In genomic region chr16:27348359-27348758, GRCm38 (mm10) we compare ENCODE assay signal across 23 mouse cellular contexts. TPM values are rescaled to one million over a fixed set of nuclear protein-coding genes. Genes with fewer than 3 reads are reported as not detected.
DNase-seq lines count a peak whose midpoint lies in the region; TF ChIP-seq lines count a peak whose summit lies in the region.
"Had no signal": no experiment of that assay in that cellular context is flagged by ENCODE, and none has a peak within 500 bp of the region (broad histone marks: within the 10 kb centered on the region; RNA-seq: fewer than 3 reads in every experiment).

No protein-coding gene starts in this region.

- H3K27me3 ChIP-seq in CH12.LX (replicated peaks): no peaks in the 10 kb centered on the region

- peak; percentile 66 for DNase-seq in CH12.LX (ENCODE audit: extremely low read depth)
- no peak for DNase-seq in liver
- DNase-seq: adrenal gland, adult 2 months; adrenal gland, adult 8-10 months; adrenal gland, postnatal 10 days; adrenal gland, postnatal 14 days; adrenal gland, postnatal 25 days; adrenal gland, postnatal 36 days; B cell, adult 2 months; cerebellum, adult 11 months; cerebellum, adult 11-12 months; cerebellum, adult 18-20 months; cerebellum, adult 2 months; cerebellum, adult 8-10 months had no signal

- peak overlapping the region; percentile 52; the same call in 1 of the 2 replicates for H3K9ac ChIP-seq in CH12.LX (ENCODE audit: insufficient read depth, low read depth)

- H3K4me3 ChIP-seq in CH12.LX (replicated peaks in 1 of 3; ENCODE audit: low read depth in 2 of 3, low read length in 2 of 3, poor library complexity in 1 of 3): no peak overlapping the region

- no peak for TF ChIP-seq EP300 in CH12.LX (IDR thresholded peaks at IDR 0.05; ENCODE audit: low read length)

- in situ Hi-C loops in CH12.LX (cut with MboI; ENCODE audit: low pct_ligation_motif_present, low pct_unique_long_range_greater_than_20kb, low sequenced_read_pairs): loop anchor here (5.0 kb wide), 1 partner anchor 39 kb away; the partner anchor contains the start of gene Ccdc50

- TF ChIP-seq RAD21 in CH12.LX (IDR thresholded peaks at IDR 0.05; ENCODE audit: low read depth, low read length): no peak; the same call in 1 of the 2 replicates

- TF ChIP-seq POLR2A in CH12.LX (IDR thresholded peaks at IDR 0.05; ENCODE audit: low read depth, low read length): no peak

- no peaks in the 10 kb centered on the region for H3K36me3 ChIP-seq in CH12.LX (replicated peaks in 1 of 2; ENCODE audit: control insufficient read depth in 1 of 2, insufficient read depth in 1 of 2, low read length in 1 of 2)
- H3K36me3 ChIP-seq: G1E had no signal

- no peak for TF ChIP-seq CTCF in CH12.LX (conservative IDR thresholded peaks at IDR 0.05 in 1 of 2, IDR thresholded peaks at IDR 0.05 in 1 of 2; ENCODE audit: low read depth in 2 of 2, low read length in 2 of 2)

- peak overlapping the region; percentile 83 for H3K4me2 ChIP-seq in CH12.LX (ENCODE audit: insufficient read depth, low read depth, poor library complexity, severe bottlenecking)

- peak overlapping the region; percentile 99 for H3K27ac ChIP-seq in CH12.LX (ENCODE audit: insufficient read depth, low read depth)

- no peaks in the 10 kb centered on the region for H3K79me2 ChIP-seq in CH12.LX (replicated peaks; ENCODE audit: control insufficient read depth, extremely low read depth, insufficient read depth, poor library complexity, severe bottlenecking)

- peaks cover 22 to 70% of the 10 kb centered on the region in 2 experiments for H3K4me1 ChIP-seq in CH12.LX (ENCODE audit: control insufficient read depth in 1 of 2, insufficient read depth in 2 of 2)

- no peaks in the 10 kb centered on the region for H3K9me3 ChIP-seq in CH12.LX (replicated peaks; ENCODE audit: low read length)
- H3K9me3 ChIP-seq: G1E had no signal

- dilution Hi-C loops in CH12.LX (cut with MboI; ENCODE audit: extremely low pct_ligation_motif_present, extremely low pct_unique_long_range_greater_than_20kb, low sequenced_read_pairs): no loop called here

TF ChIP-seq in CH12.LX, 34 proteins besides CTCF, POLR2A, EP300 and RAD21:
- TF ChIP-seq TBP (conservative IDR thresholded peaks at IDR 0.05; ENCODE audit: low read depth, low read length): peak; percentile 77; the same call in 1 of the 2 replicates
- TF ChIP-seq POLR2AphosphoS2 (IDR thresholded peaks at IDR 0.05; ENCODE audit: low read depth, low read length): no peak
- TF ChIP-seq SMC3 (IDR thresholded peaks at IDR 0.05; ENCODE audit: low read depth, low read length): no peak
- peak; percentile 19; the same call in 1 of the 2 replicates for TF ChIP-seq JUND (conservative IDR thresholded peaks at IDR 0.05; ENCODE audit: low read depth, low read length)
- no peak for TF ChIP-seq MAZ (IDR thresholded peaks at IDR 0.05; ENCODE audit: low read depth, low read length)
- TF ChIP-seq ZC3H11A (IDR thresholded peaks at IDR 0.05; ENCODE audit: low read depth, low read length): no peak
- TF ChIP-seq ZMIZ1 (IDR thresholded peaks at IDR 0.05; ENCODE audit: low read depth, low read length): no peak
- TF ChIP-seq MEF2A (IDR thresholded peaks at IDR 0.05; ENCODE audit: borderline replicate concordance, low read depth, low read length): peak; percentile 31; the same call in 1 of the 2 replicates
- TF ChIP-seq MAFK (IDR thresholded peaks at IDR 0.05; ENCODE audit: insufficient replicate concordance, low read length): no peak
- TF ChIP-seq UBTF (IDR thresholded peaks at IDR 0.05; ENCODE audit: low read depth, low read length): no peak
- 0 out of 2 replicates have a peak, but pooled peaks have one; percentile 21 for TF ChIP-seq MAX (IDR thresholded peaks at IDR 0.05; ENCODE audit: low read length)
- no peak for TF ChIP-seq USF2 (conservative IDR thresholded peaks at IDR 0.05; ENCODE audit: low read depth, low read length)
- no peak for TF ChIP-seq NELFE (IDR thresholded peaks at IDR 0.05; ENCODE audit: low read depth, low read length)
- TF ChIP-seq ELF1 (IDR thresholded peaks at IDR 0.05; ENCODE audit: low read depth, low read length): peak; percentile 78
- no peak for TF ChIP-seq MXI1 (IDR thresholded peaks at IDR 0.05; ENCODE audit: low read depth, low read length)
- TF ChIP-seq TCF12 (IDR thresholded peaks at IDR 0.05; ENCODE audit: low read depth, low read length): no peak
- TF ChIP-seq IRF4 (IDR thresholded peaks at IDR 0.05; ENCODE audit: low read depth, low read length): peak; percentile 9; the same call in 1 of the 2 replicates
- no peak; the same call in 1 of the 2 replicates for TF ChIP-seq ETS1 (conservative IDR thresholded peaks at IDR 0.05; ENCODE audit: low read depth, low read length)

RNA-seq across cellular contexts. Expression of gene Uts2b, which starts 21.7 kb away (rescaled TPM):
- 0.29 and 0.38 TPM in 2 replicates for total RNA-seq in CH12.LX (2012; rRNA removed)
- 0.51 TPM in 1 of 2 replicates, not detected in the other for total RNA-seq in CH12.LX (2014; rRNA removed)
- not detected in 2 replicates for polyA plus RNA-seq in CH12.LX (2012; ENCODE audit: insufficient read length, low read depth)
- total RNA-seq: adrenal gland, adult 18-20 months; adrenal gland, adult 2 months; adrenal gland, adult 8-10 months; adrenal gland, postnatal 10 days; adrenal gland, postnatal 14 days; adrenal gland, postnatal 25 days; adrenal gland, postnatal 36 days; adrenal gland, postnatal 4 days; G1E; MEL had no signal
- polyA plus RNA-seq: activated CD4-positive, CD25-positive, alpha-beta regulatory T cell, adult 4 months; adrenal gland, adult 2 months; C2C12; CD4-positive, CD25-positive, alpha-beta regulatory T cell, adult 4 months; G1E; Patski had no signal

RNA-seq across cellular contexts. Expression of gene Ccdc50, which starts 40.3 kb away (rescaled TPM):
- total RNA-seq in CH12.LX (2012; rRNA removed) (188 and 203 TPM in 2 replicates), CH12.LX (2014; rRNA removed) (243 and 258 TPM in 2 replicates)
- 261 and 307 TPM in 2 replicates for polyA plus RNA-seq in CH12.LX (2012; ENCODE audit: insufficient read length, low read depth)

RNA-seq across cellular contexts. Expression of gene Ostn, which starts 41.1 kb away (rescaled TPM):
- total RNA-seq in CH12.LX (2012; rRNA removed) (0.50 and 1.7 TPM in 2 replicates), CH12.LX (2014; rRNA removed) (1.0 and 1.2 TPM in 2 replicates)
- 0.67 TPM in 1 of 2 replicates, not detected in the other for polyA plus RNA-seq in CH12.LX (2012; ENCODE audit: insufficient read length, low read depth)
- total RNA-seq: adrenal gland, adult 18-20 months; adrenal gland, adult 2 months; adrenal gland, adult 8-10 months; adrenal gland, postnatal 14 days; adrenal gland, postnatal 25 days; adrenal gland, postnatal 36 days; ES-E14; G1E; MEL had no signal
- polyA plus RNA-seq: adrenal gland, adult 2 months; C2C12; CD4-positive, CD25-positive, alpha-beta regulatory T cell, adult 4 months; G1E had no signal
